Mouse (Mus musculus) gastrocnemius, postnatal 36 days (tissue): ENCODE results near the gene Olfr646. TPM values are rescaled to one million over a fixed set of nuclear protein-coding genes. Genes with fewer than 3 reads are reported as not detected.

Experiments
- DNase-seq, 2 experiments: peaks; one replicate each; pipeline ENCODE4 v3.0.0; 2022
- intact Hi-C: fragments of 180-260 bp; cut with DNase I; formaldehyde crosslinking; loops from one replicate; pipeline ENCODE4 v1.15.1; 2025
- long read RNA-seq, 2 experiments: library from polyadenylated mRNA; stranded (forward); transcript quantifications; one replicate each; pipeline ENCODE4 v2.0.0; 2021
- total RNA-seq, 2 experiments: library from RNA; stranded (reverse); gene quantifications; 2 replicates each; pipeline ENCODE4 v1.2.3; 2021

Gene Olfr646
- total RNA-seq = not detected
- long read RNA-seq, experiment 1 = 0 reads
- long read RNA-seq, experiment 2 = 0 reads

DNA sequence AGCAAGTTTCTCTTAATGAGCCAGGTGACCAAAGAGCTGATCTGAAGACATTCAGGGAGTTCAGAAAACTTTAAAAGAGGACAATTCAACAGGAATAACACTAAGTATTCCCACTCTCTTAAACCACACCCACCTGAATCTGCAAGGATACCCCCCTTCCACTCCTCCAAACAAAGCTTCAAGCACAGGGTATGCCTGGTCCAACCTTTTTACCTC lies at the start of gene Olfr646:
Gene Olfr646, plus strand, starts transcription at position 117 of the 216 bp plus-strand sequence.
- DNase-seq = no peak
- intact Hi-C loops = no loop called here

DNA sequence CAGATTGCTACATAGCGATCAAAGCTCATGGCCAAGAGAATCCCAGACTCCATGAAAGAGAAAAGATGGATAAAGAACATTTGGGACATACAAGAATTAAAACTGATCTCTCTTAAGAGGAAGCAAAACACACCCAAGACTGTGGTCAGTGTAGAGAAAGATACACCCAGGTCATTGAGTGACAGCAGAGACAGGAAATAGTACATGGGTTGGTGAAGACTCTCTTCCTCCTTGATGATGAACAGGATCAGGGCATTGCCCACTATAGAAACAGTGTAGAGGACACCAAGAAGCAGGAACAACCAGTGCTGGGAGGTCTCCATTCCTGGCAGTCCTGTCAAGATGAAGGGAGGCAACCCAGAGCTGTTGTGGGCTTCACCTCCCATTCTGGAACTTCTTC lies 45.5 kb upstream of the Olfr646 start:
- intact Hi-C loops = no loop called here
- DNase-seq = no peak

DNA sequence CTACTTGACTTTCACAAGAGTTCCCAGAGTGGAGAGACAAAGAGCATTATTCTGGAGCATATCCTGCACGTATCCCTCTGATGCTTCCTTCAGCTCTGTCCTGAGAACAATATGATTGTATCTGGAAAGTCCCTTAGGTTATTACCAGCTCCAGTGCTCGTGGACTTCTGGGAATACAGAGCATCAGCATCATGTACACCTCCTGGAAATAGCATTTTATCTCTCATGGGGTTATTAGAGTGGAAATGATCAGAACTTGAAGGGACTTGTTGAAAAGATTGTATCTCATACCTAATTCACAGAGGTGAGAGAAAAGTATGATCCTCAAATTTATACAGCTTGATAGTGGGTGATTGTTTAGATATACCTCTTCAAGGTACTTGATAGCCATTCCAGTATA lies 43.3 kb upstream of the Olfr646 start, which contains the start of gene 4930516K23Rik:
Gene 4930516K23Rik, minus strand, starts transcription at position 101 of the 400 bp plus-strand sequence.
- intact Hi-C loops = no loop called here
- no peak for DNase-seq

DNA sequence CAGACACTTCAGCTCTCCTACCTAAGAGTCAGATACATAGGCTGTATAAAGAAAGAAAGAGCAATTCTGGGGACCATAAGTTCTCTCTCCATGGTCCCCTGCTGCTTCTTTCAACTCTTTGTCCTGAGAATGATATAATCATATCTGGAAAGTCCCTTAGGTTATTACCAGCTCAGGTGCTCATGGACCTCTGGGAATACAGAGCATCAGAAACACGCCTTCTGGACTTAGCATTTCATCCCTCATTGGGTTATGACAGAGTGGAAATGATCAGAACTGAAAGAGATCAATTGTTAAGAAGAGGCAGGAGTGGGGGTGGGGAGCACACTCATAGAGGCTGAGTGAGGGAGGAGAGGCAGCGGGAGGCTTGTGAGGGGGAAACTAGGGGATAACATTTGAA lies 32.9 kb upstream of the Olfr646 start, which contains the start of gene Olfr644:
Gene Olfr644, minus strand, starts transcription at position 101 of the 400 bp plus-strand sequence.
- intact Hi-C loops = no loop called here
- no peak for DNase-seq

DNA sequence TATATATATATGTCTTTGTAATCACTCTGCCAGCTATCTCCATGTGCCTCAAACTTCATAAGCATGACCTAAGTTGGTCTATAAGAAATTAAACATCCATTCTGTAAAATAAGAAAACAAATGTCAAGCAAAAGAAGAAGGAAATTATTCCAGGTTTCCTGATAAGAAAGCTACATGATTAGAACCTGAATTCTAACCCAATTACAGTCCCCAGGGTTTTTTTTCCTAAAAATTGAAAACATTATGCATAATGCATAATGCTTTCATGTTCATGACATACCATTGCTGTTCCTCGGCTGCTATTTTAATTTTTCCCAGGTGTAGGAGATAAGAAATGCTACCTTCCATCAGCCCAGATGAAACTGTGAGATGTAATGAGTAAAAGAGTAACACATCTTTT lies 19.3 kb upstream of the Olfr646 start, which contains the start of gene Olfr645:
Gene Olfr645, minus strand, starts transcription at position 101 of the 400 bp plus-strand sequence.
- no peak for DNase-seq
- intact Hi-C loops = no loop called here

DNA sequence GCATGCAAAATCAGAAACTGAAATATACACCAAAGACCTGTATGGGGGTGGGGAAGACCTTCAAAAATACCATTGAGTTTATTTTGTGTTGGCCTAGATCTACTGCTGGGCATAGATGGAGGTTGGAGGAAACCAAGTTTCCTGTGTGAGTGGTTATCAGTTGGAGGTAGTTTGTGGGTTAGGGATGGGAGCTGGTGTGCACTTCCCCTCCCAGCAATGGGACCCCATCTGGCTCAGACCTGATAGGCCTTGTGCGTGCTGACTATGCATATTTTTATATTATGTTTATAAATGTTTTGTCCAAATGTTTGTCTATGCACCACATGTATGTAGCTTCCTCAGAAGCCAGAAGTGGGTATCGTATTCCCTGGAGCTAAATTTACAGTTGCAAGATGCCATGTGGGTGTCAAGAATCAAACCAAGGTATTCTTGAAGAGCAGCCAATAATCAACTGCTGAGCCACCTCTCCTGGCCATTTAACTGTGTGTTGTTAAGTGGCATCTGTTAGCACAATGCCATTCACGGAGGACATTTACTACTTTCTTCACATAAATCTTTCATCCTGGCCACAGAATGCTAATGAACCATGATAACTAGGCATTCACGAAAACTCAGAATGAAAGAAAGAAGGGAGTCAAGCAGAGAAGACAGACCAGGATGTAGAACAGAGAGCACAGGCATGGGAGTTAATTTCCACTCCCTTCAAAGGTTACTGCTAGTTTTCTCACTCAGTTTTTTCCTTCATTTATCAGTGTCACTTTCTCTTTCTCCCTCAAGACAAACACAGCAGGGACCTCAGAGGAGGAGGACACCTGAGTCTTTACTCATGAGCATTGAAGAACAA lies 538 bp upstream of the Olfr646 start:
- DNase-seq = no peak
- intact Hi-C loops = no loop called here

DNA sequence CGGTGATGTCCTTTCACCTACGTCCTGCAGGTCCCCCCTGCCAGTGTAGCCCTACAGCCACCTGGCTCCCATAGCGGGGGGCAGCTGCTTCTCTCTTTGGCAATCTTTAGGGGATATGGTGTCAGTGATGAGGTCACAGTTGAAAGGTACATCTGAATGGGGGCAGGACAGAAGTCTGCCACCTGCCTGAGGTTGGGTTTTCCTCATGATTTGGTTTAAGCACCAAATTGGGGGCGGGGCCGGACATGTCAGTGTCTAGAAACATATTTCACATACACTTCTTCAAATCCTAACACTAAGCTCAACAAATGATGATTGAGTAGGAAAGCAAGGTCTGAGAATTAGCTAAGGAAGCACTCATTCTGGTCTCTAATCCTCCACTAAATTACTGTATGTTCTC lies 25.1 kb downstream of the Olfr646 start, which contains the start of gene Ubqln5:
Gene Ubqln5, minus strand, starts transcription at position 101 of the 400 bp plus-strand sequence.
- intact Hi-C loops = no loop called here
- no peak for DNase-seq

DNA sequence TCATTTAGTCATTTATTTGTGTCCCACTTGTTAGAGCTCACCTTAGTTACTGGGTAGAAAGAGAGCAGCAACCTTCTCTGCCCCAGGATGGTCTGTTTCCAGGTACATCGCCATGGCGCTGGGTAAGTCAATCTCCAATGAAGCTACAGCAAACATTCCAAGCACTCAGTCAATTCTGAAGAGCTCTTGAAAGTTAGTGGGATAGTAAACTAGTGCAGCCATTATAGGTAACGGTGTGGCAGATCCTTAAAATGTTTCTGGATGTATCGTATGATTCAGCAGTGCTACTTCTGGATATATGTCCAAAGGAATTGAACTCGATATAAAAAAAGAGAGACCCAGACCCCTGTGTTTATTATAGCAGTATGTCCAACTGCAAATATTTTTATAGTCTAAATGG lies 32.6 kb downstream of the Olfr646 start, which contains the start of gene Olfr643:
Gene Olfr643, minus strand, starts transcription at position 101 of the 400 bp plus-strand sequence.
- DNase-seq = no peak
- intact Hi-C loops = no loop called here

DNA sequence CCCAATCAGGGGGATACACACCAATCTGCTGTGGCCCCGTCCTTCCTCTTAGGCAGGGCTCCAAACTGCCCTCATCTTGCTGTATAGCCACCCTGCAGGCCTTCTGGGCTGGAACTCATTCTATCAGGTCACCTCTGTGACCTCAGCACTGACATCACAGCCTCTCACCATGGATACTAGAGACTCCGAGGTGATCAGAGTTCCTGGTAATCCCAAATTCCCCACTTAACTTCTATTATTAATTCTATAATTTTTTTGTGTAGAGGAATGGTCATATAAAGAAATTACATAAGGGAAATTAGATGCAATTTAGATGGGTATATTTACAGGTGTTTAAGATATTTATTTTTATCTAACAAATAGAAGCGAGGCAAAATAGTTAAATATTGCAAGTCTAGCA lies 38.5 kb downstream of the Olfr646 start, which contains the start of gene Ubqln3:
Gene Ubqln3, minus strand, starts transcription at position 101 of the 400 bp plus-strand sequence.
- intact Hi-C loops = no loop called here
- no peak for DNase-seq

DNA sequence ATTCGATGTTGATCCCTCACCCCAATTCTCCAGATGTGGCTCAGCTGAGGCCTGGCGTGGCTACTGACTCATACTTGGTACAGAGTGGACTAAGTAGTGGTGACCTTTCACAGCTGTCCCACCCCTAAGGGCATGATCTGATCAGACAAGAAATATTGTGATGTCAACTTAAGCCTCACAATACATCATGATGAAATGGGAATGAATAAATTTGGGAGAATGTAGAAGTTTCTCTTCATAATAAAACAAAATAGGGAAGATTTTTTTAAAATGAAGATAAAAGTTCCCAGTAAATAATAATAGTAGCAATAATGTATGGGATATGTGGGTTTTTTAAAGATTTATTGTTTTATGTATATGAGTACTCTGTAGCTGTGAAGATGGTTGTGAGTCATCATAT lies 45.8 kb downstream of the Olfr646 start, which contains the start of gene Ubqlnl:
Gene Ubqlnl, minus strand, starts transcription at position 101 of the 400 bp plus-strand sequence.
- no peak for DNase-seq
- intact Hi-C loops = no loop called here

Other genes starting within 250 kb of the Olfr646 start
- not detected for gene Olfr66, start 218.6 kb upstream of the Olfr646 start, total RNA-seq
- not detected for gene Olfr64, start 210.4 kb upstream of the Olfr646 start, total RNA-seq
- gene Olfr65, start 201.4 kb upstream of the Olfr646 start, total RNA-seq = not detected
- not detected for gene Olfr631, start 176.0 kb upstream of the Olfr646 start, total RNA-seq
- gene Olfr632, start 170.5 kb upstream of the Olfr646 start, total RNA-seq = not detected
- gene Olfr633, start 160.4 kb upstream of the Olfr646 start, total RNA-seq = not detected
- not detected for gene Olfr635, start 133.7 kb upstream of the Olfr646 start, total RNA-seq
- gene Olfr638, start 106.1 kb upstream of the Olfr646 start, total RNA-seq = not detected
- not detected for gene Olfr639, start 87.6 kb upstream of the Olfr646 start, total RNA-seq
- gene Olfr640, start 79.3 kb upstream of the Olfr646 start, total RNA-seq = not detected
- gene Olfr641, start 69.4 kb upstream of the Olfr646 start, total RNA-seq = not detected
- not detected for gene Olfr642, start 52.2 kb upstream of the Olfr646 start, total RNA-seq
- not detected for gene 4930516K23Rik, start 43.4 kb upstream of the Olfr646 start, total RNA-seq
- gene Olfr644, start 33.0 kb upstream of the Olfr646 start, total RNA-seq = not detected
- not detected for gene Olfr645, start 19.4 kb upstream of the Olfr646 start, total RNA-seq
- gene Ubqln5, start 25.0 kb downstream of the Olfr646 start, total RNA-seq = not detected
- not detected for gene Olfr643, start 32.5 kb downstream of the Olfr646 start, total RNA-seq
- gene Ubqln3, start 38.4 kb downstream of the Olfr646 start, total RNA-seq = not detected
- gene Ubqlnl, start 45.7 kb downstream of the Olfr646 start, total RNA-seq = not detected
- not detected for gene Olfm5, start 60.0 kb downstream of the Olfr646 start, total RNA-seq
- gene Olfr648, start 78.5 kb downstream of the Olfr646 start, total RNA-seq = not detected
- not detected for gene Olfr649, start 91.1 kb downstream of the Olfr646 start, total RNA-seq
- gene Trim6, start 113.9 kb downstream of the Olfr646 start, total RNA-seq = under 1 TPM in 1 of 2 experiments, not detected in 1; 0.20 TPM
- 1 to 10 TPM in 1 of 2 experiments, under 1 TPM in 1; 0.67 to 1.4 TPM for gene Trim34a, start 139.6 kb downstream of the Olfr646 start, total RNA-seq
- under 1 TPM; 0.62 to 0.66 TPM for gene Trim5, start 183.2 kb downstream of the Olfr646 start, total RNA-seq
- 1 to 10 TPM; 2.3 to 2.4 TPM for gene Trim12a, start 210.6 kb downstream of the Olfr646 start, total RNA-seq
- under 1 TPM in 1 of 2 experiments, not detected in 1; 0.39 TPM for gene Trim34b, start 224.6 kb downstream of the Olfr646 start, total RNA-seq
- 1 to 10 TPM; 1.8 to 2.0 TPM for gene Trim12c, start 248.5 kb downstream of the Olfr646 start, total RNA-seq